Mouse (Mus musculus) right cerebral cortex, postnatal 4 days (tissue): ENCODE results near the gene Sept11.

Source experiments
- DNase-seq: peaks from one replicate; pipeline ENCODE4 v3.0.0-alpha.2; 2022

Sept11 gene

GRCm38 (mm10) chr5:93128765-93129164, 35.5 kb downstream of the Sept11 start:
- DNase-seq: no peak

- no peak for DNase-seq
Observed at GRCm38 (mm10) chr5:93129953-93130352, 36.7 kb downstream of the Sept11 start.

GRCm38 (mm10) chr5:93131401-93131800, 38.2 kb downstream of the Sept11 start:
- no peak for DNase-seq

- no peak for DNase-seq
Observed at GRCm38 (mm10) chr5:93133445-93134244, 40.4 kb downstream of the Sept11 start.

GRCm38 (mm10) chr5:93135368-93136107, 42.3 kb downstream of the Sept11 start:
- DNase-seq: no peak

- DNase-seq: no peak
Observed at GRCm38 (mm10) chr5:93136956-93137586, 43.8 kb downstream of the Sept11 start.

GRCm38 (mm10) chr5:93139350-93139749, 46.1 kb downstream of the Sept11 start:
- DNase-seq: peak; percentile 32

GRCm38 (mm10) chr5:93140747-93141146, 47.5 kb downstream of the Sept11 start:
- no peak for DNase-seq

GRCm38 (mm10) chr5:93143360-93144091, 50.3 kb downstream of the Sept11 start:
- no peak for DNase-seq

GRCm38 (mm10) chr5:93144874-93145273, 51.6 kb downstream of the Sept11 start:
- peak; percentile 32 for DNase-seq

- no peak for DNase-seq
Observed at GRCm38 (mm10) chr5:93145504-93145903, 52.3 kb downstream of the Sept11 start.

GRCm38 (mm10) chr5:93149969-93150777, 56.9 kb downstream of the Sept11 start:
- no peak for DNase-seq

GRCm38 (mm10) chr5:93151985-93152384, 58.7 kb downstream of the Sept11 start:
- DNase-seq: no peak

GRCm38 (mm10) chr5:93152451-93152850, 59.2 kb downstream of the Sept11 start:
- no peak for DNase-seq

GRCm38 (mm10) chr5:93154401-93154800, 61.2 kb downstream of the Sept11 start:
- no peak for DNase-seq

- DNase-seq: peak; percentile 60
Observed at GRCm38 (mm10) chr5:93163541-93163940, 70.3 kb downstream of the Sept11 start.

- DNase-seq: no peak
Observed at GRCm38 (mm10) chr5:93167919-93168516, 74.8 kb downstream of the Sept11 start.

GRCm38 (mm10) chr5:93168654-93169053, 75.4 kb downstream of the Sept11 start:
- DNase-seq: no peak

GRCm38 (mm10) chr5:93171420-93171819, 78.2 kb downstream of the Sept11 start:
- no peak for DNase-seq

GRCm38 (mm10) chr5:93172536-93172935, 79.3 kb downstream of the Sept11 start:
- DNase-seq: no peak

- no peak for DNase-seq
Observed at GRCm38 (mm10) chr5:93174675-93175074, 81.4 kb downstream of the Sept11 start.

GRCm38 (mm10) chr5:93178616-93179015, 85.4 kb downstream of the Sept11 start:
- DNase-seq: no peak
